Mouse (Mus musculus) kidney, postnatal 0 days (tissue): ENCODE measurements around the gene Nup153. TPM values are rescaled to one million over a fixed set of nuclear protein-coding genes. Genes with fewer than 3 reads are reported as not detected.

Experiments
- ATAC-seq: fragments of 200-750 bp; cut with Nextera tagmentation; replicated peaks from 2 replicates; pipeline ENCODE4 v1.8.0; 2017; ENCODE audit warnings: low read depth, moderate number of reproducible peaks, moderate TSS enrichment, moderate library complexity; ENCODE audit not compliant: low FRiP score
- DNase-seq: peaks from one replicate; pipeline ENCODE4 v3.0.0-alpha.2; 2016; ENCODE audit warnings: low spot score
- H3K27ac ChIP-seq: fragments of 300-500 bp; sonication (generic); 2 replicates; pipeline ENCODE4 v1.5.1; 2014; ENCODE audit warnings: mild to moderate bottlenecking
- H3K27me3 ChIP-seq: fragments of 300-500 bp; sonication (generic); 2 replicates; pipeline ENCODE4 v1.6.1; 2014; ENCODE audit warnings: low read length, mixed read lengths; ENCODE audit not compliant: insufficient read depth
- H3K36me3 ChIP-seq: fragments of 300-500 bp; sonication (generic); 2 replicates; pipeline ENCODE4 v1.6.1; 2014; ENCODE audit warnings: low read length, mixed read lengths; ENCODE audit not compliant: insufficient read depth
- H3K4me1 ChIP-seq: fragments of 300-500 bp; sonication (generic); replicated peaks from 2 replicates; pipeline ENCODE4 v1.6.1; 2014; ENCODE audit warnings: antibody characterized with exemption, low read length, mixed read lengths; ENCODE audit not compliant: insufficient read depth
- H3K4me2 ChIP-seq: fragments of 300-500 bp; sonication (generic); 2 replicates; pipeline ENCODE4 v1.6.1; 2014; ENCODE audit warnings: mild to moderate bottlenecking, low read length, moderate library complexity, mixed read lengths
- H3K4me3 ChIP-seq: fragments of 300-500 bp; sonication (generic); replicated peaks from 2 replicates; pipeline ENCODE4 v1.5.1; 2014; ENCODE audit warnings: low read depth, low read length
- H3K9ac ChIP-seq: fragments of 300-500 bp; sonication (generic); 2 replicates; pipeline ENCODE4 v1.6.1; 2014; ENCODE audit warnings: low read depth, low read length
- H3K9me3 ChIP-seq: fragments of 300-500 bp; sonication (generic); replicated peaks from 2 replicates; pipeline ENCODE4 v1.6.1; 2016; ENCODE audit warnings: low read length, inconsistent platforms, mixed read lengths
- CTCF ChIP-seq: IDR thresholded peaks from 2 replicates; pipeline ENCODE4 v1.5.1; 2016; ENCODE audit warnings: antibody characterized with exemption, low read depth, mild to moderate bottlenecking, moderate library complexity
- WGBS: fragments of 180-500 bp; shearing (Covaris S2); extraction: QIAGEN DNeasy Blood & Tissue Kit; methylation state at CpG from one replicate; pipeline ENCODE4 v1.1.7; 2014; 5-methylcytosine and 5-hydroxymethylcytosine counted together
- polyA plus RNA-seq: library from polyadenylated mRNA; unstranded; fragments of >200 nt; fragmentation: Nextera tagmentation; extraction: Ambion mirVana; gene quantifications from 2 replicates; pipeline ENCODE4 v1.2.1, GENCODE M21; 2015

Gene Nup153
- polyA plus RNA-seq, 1 experiment from 2014 or later, result 17.7 TPM

DNA sequence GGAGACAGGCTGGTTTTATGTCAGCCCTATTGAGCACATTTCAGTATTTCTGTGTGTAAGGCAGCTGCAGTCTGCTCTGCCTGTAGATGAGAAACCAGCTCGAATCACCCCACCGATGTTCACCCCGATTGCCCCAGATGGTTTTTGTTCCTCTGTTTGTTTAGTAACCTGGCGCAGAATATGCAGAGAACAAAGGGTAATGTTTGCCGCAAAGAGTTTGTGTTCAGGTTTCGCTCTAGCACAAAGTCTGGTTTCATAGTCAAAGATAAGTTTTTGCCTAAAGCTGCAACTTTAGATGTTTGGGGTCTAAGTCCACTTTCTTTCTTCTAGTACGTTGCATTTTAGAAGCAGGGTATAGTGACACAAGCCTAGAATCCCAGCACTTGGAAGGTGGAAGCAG is 75.1 kb downstream of the Nup153 start:
- no peak for TF ChIP-seq CTCF
- no peak overlapping the region for H3K9ac ChIP-seq
- no peaks in the 10 kb centered on the region for H3K9me3 ChIP-seq
- no peaks in the 10 kb centered on the region for H3K4me1 ChIP-seq
- no peak for ATAC-seq
- H3K4me3 ChIP-seq, result no peak overlapping the region
- 76% methylated on average over 7 of the region's 7 CpGs for WGBS
- H3K4me2 ChIP-seq, result no peak overlapping the region
- H3K27ac ChIP-seq, result no peak overlapping the region
- no peaks in the 10 kb centered on the region for H3K27me3 ChIP-seq
- no peaks in the 10 kb centered on the region for H3K36me3 ChIP-seq
- DNase-seq, result no peak

DNA sequence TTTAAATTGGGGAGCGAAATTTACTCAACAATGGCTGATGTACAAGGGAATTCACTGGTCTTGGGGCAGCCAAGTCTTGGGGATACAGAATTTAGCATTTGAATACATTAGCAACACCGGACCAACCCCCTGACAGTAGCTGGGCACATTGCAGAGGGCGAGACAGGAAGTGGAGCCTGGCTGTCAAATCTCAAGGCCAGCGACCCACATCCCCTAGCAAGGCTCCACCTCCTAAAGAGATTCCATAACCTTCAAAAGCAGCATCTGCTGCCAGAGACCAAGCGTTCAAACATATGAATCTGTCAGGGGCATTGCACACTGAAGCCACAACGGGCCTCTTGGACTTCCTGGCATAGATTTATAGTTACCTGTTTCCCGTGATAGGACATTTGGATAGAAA is 75.9 kb downstream of the Nup153 start:
- DNase-seq (no peak), ATAC-seq (no peak)
- WGBS, result 82% methylated on average over 7 of the region's 7 CpGs
- Histone ChIP-seq H3K4me2 (no peak overlapping the region), H3K27me3 (no peaks in the 10 kb centered on the region), H3K27ac (no peak overlapping the region), H3K4me1 (no peaks in the 10 kb centered on the region), H3K36me3 (no peaks in the 10 kb centered on the region), H3K9me3 (no peaks in the 10 kb centered on the region), H3K4me3 (no peak overlapping the region), H3K9ac (no peak overlapping the region)
- no peak for TF ChIP-seq CTCF

DNA sequence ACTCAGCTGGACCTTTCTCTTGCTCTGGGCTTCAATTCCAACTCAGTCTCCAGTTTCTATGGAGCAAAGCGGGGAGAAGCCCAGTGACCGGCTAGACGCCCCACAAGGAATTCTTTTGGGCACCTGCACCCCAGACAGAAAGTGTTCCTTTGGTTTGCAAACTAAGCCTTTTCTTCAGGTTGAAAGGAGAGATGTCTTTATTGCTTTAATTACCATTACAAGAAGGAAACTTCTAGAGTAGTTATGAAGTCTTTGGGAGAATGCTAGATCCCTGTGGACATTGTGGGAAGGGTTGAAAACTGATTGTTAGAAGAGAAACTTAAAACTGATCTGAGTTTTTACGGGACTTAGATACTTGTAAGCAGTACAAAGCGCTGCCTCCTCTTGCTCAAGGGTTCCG is 82.3 kb downstream of the Nup153 start:
- Histone ChIP-seq H3K9ac (no peak overlapping the region), H3K9me3 (no peaks in the 10 kb centered on the region), H3K27ac (no peak overlapping the region), H3K27me3 (no peaks in the 10 kb centered on the region), H3K4me2 (no peak overlapping the region), H3K4me1 (no peaks in the 10 kb centered on the region), H3K36me3 (no peaks in the 10 kb centered on the region), H3K4me3 (no peak overlapping the region)
- WGBS, result 68% methylated on average over 6 of the region's 6 CpGs
- DNase-seq (no peak), ATAC-seq (no peak)
- TF ChIP-seq CTCF, result no peak

DNA sequence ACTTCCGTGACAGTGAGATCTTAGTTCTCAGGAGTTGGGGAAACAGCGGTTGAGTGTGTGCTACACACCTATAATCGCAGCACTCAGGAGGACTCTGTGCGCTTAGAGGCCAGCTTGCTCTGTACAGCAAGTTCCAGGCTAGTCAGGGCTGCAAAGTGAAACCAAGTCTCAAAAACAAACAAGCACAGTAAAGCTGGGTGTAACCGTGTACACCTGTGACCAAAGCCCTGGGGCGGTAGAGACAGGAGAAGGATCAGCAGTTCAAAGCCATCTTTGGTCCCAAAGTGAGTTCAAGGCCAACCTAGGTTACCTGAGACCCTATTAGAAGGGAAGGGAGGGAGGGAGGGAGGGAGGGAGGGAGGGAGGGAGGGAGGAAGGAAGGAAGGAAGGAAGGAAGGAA is 83.6 kb downstream of the Nup153 start:
- 91% methylated on average over 6 of the region's 6 CpGs for WGBS
- ATAC-seq (no peak), DNase-seq (no peak)
- Histone ChIP-seq H3K4me3 (no peak overlapping the region), H3K36me3 (no peaks in the 10 kb centered on the region), H3K9me3 (no peaks in the 10 kb centered on the region), H3K27ac (no peak overlapping the region), H3K4me2 (no peak overlapping the region), H3K9ac (no peak overlapping the region), H3K4me1 (no peaks in the 10 kb centered on the region), H3K27me3 (no peaks in the 10 kb centered on the region)
- TF ChIP-seq CTCF, result no peak

DNA sequence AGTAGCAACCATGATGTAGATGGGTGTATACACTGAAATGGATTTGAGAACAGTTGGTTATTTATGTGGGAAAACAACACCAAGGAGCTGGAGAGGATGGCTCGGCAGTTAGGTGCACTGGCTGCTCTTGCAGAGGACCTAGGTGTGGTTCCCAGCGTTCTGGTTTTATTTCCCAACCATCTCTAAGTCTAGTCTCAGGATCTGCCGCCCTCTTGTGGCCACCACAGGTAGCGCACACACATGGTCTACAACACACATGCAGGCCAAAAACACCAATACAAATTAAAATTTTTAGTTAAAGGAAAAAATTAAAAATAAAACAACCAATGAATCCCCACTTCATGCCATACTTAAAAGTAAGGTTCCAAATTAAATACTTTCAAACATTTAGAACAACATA is 85.4 kb downstream of the Nup153 start:
- H3K27ac ChIP-seq, result no peak overlapping the region
- no peaks in the 10 kb centered on the region for H3K36me3 ChIP-seq
- no peak for DNase-seq
- 83% methylated on average over 4 of the region's 4 CpGs for WGBS
- TF ChIP-seq CTCF, result peak; percentile 48
- H3K4me1 ChIP-seq, result no peaks in the 10 kb centered on the region
- H3K27me3 ChIP-seq, result no peaks in the 10 kb centered on the region
- no peaks in the 10 kb centered on the region for H3K9me3 ChIP-seq
- no peak overlapping the region for H3K4me3 ChIP-seq
- no peak for ATAC-seq
- no peak overlapping the region for H3K4me2 ChIP-seq
- H3K9ac ChIP-seq, result no peak overlapping the region

DNA sequence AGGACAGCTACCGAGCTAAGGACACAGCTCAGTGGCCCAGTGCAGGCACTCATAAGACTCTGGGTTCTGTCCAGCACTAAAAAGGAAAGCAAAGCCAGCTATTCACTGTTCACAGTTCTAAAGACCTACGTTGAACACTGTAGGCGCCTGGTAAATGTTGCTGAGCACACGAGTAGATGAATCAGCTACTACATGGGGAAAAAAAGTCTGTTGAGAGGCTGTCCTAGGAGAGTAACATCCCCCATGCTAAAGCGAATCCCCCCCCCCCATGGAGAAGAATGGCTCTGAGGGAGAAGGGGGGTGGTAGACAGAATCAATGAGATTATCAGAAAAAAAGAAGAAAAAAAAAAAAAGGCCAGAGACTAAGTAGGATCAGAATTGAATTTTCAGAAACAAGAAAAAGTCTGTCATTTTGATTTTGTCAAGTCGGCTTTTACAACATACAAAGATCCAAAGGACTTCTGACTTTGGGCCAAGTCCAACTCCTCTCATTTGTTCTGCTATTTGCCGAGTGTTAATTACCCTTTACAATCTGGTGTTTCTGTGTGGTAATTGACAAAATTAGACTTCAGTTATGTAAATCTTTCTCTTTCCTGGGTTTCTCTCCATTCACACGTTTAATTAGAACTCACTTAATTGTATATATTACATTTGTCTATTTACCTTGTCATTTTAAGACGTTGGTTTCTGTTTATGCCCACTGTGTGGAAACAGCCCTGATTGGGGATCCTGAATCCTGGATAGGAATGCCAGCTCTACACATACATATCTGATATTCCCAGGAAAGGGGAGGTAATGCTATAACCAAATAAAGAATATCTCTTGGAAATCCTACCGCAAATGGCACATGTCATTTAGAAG is 86.9 kb downstream of the Nup153 start:
- no peak for ATAC-seq
- no peak for DNase-seq
- Histone ChIP-seq H3K4me1 (no peaks in the 10 kb centered on the region), H3K27ac (no peak overlapping the region), H3K36me3 (no peaks in the 10 kb centered on the region), H3K4me3 (no peak overlapping the region), H3K9ac (no peak overlapping the region), H3K27me3 (no peaks in the 10 kb centered on the region), H3K9me3 (no peaks in the 10 kb centered on the region), H3K4me2 (no peak overlapping the region)
- WGBS, result 86% methylated on average over 10 of the region's 10 CpGs
- no peak for TF ChIP-seq CTCF

DNA sequence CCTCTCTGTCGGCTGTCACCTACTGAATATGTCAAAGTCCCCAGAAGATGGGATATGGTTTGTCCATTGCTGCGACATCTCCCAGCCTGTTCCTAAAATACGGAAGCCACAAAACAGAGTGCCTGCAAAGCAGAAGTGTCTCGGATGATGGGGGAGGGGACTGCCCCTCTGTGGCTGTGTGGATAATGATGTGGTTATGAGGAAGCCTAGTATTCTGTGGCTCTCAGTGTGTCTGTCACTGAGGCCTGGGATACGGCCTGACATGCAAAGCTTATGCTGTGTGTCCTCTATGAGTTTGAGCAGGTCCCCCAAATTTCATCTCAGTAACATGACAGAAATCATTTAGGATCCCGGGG is 93.6 kb downstream of the Nup153 start:
- no peak for DNase-seq
- H3K4me2 ChIP-seq, result peak overlapping the region; percentile 7; the same call in 1 of the 2 replicates

More for the DNA sequence above, 93.6 kb downstream of the Nup153 start:
- no peak overlapping the region for H3K9ac ChIP-seq
- 50% methylated on average over 6 of the region's 6 CpGs for WGBS
- no peak for TF ChIP-seq CTCF
- ATAC-seq, result no peak
- no peaks in the 10 kb centered on the region for H3K9me3 ChIP-seq
- no peaks in the 10 kb centered on the region for H3K4me1 ChIP-seq
- H3K27me3 ChIP-seq, result no peaks in the 10 kb centered on the region
- H3K27ac ChIP-seq, result no peak overlapping the region
- H3K36me3 ChIP-seq, result no peaks in the 10 kb centered on the region
- no peak overlapping the region for H3K4me3 ChIP-seq
